Mouse (Mus musculus) urinary bladder, postnatal 25 days (tissue): ENCODE measurements around the gene Zfp229.
A peak's percentile ranks its signal among the peaks of the same experiment; 100 is the strongest.
"Not testable (repeated sequence)": the region's sequence is repeated elsewhere in the genome, so short reads cannot be mapped to it uniquely, and the experiment has no call there.

Experiments used
- DNase-seq: peaks from one replicate; pipeline ENCODE4 v3.0.0; 2022; ENCODE audit warnings: low spot score

Zfp229 gene

GRCm38 (mm10) chr17:21730495-21730894 is at the start of gene Zfp229:
Zfp229 (plus strand) TSS chr17:21730795.
- DNase-seq: not testable (repeated sequence)

GRCm38 (mm10) chr17:21691560-21691959 is 39.0 kb upstream of the Zfp229 start, which contains the start of gene Gm10226:
Gm10226 (plus strand) TSS chr17:21691860.
- no peak for DNase-seq

- DNase-seq: no peak
Observed at GRCm38 (mm10) chr17:21693342-21693741, 37.3 kb upstream of the Zfp229 start.

- DNase-seq: no peak
Observed at GRCm38 (mm10) chr17:21696073-21696472, 34.5 kb upstream of the Zfp229 start.

- DNase-seq: no peak
Observed at GRCm38 (mm10) chr17:21702281-21703240, 28.0 kb upstream of the Zfp229 start.

GRCm38 (mm10) chr17:21703414-21703813 is 27.2 kb upstream of the Zfp229 start:
- no peak for DNase-seq

- peak; percentile 57 for DNase-seq
Observed at GRCm38 (mm10) chr17:21707343-21707996, 23.1 kb upstream of the Zfp229 start, which contains the start of gene Zfp760. Zfp760 (plus strand) TSS chr17:21707741.

GRCm38 (mm10) chr17:21708401-21708800 is 22.2 kb upstream of the Zfp229 start:
- DNase-seq: no peak

- DNase-seq: no peak
Observed at GRCm38 (mm10) chr17:21733049-21733448, 2.5 kb downstream of the Zfp229 start.

GRCm38 (mm10) chr17:21733529-21734031 is 3.0 kb downstream of the Zfp229 start:
- DNase-seq: peak; percentile 57

- no peak for DNase-seq
Observed at GRCm38 (mm10) chr17:21752791-21753190, 22.2 kb downstream of the Zfp229 start.

- DNase-seq: peak; percentile 3
Observed at GRCm38 (mm10) chr17:21753342-21754208, 23.0 kb downstream of the Zfp229 start.

GRCm38 (mm10) chr17:21770336-21770735 is 39.7 kb downstream of the Zfp229 start:
- no peak for DNase-seq

GRCm38 (mm10) chr17:21792256-21792655 is 61.7 kb downstream of the Zfp229 start:
- no peak for DNase-seq

- not testable (repeated sequence) for DNase-seq
Observed at GRCm38 (mm10) chr17:21801373-21801772, 70.8 kb downstream of the Zfp229 start.
